Mouse (Mus musculus): ENCODE data around the gene Hist3h2a. TPM values are rescaled to one million over a fixed set of nuclear protein-coding genes. Genes with fewer than 3 reads are reported as not detected.
A peak's percentile ranks its signal among the peaks of the same experiment; 100 is the strongest.

Gene Hist3h2a
- 10 to 100 TPM; 47.6 to 64.4 TPM for total RNA-seq (2021)
- long read RNA-seq, experiment 1, transcript Hist3h2a-201 (1 exons, 2,146 nt): major isoform, 24 of 24 reads
- long read RNA-seq, experiment 1, partial matches to known transcripts: 0 of 24 reads
- long read RNA-seq, experiment 1, other reads (novel, unspliced or antisense): 0 of 24 reads
- long read RNA-seq, experiment 2, transcript Hist3h2a-201 (1 exons, 2,146 nt): major isoform, 51 of 51 reads
- long read RNA-seq, experiment 2, partial matches to known transcripts: 0 of 51 reads
- long read RNA-seq, experiment 2, other reads (novel, unspliced or antisense): 0 of 51 reads

GRCm38 (mm10) chr11:58954420-58955142 lies at the start of gene Hist3h2a, which contains the start of gene Trim17:
TSS of gene Hist3h2a (plus strand) at chr11:58954685.
TSS of gene Trim17 (plus strand) at chr11:58954685.
- peak; percentile 51 to 57 for DNase-seq (ENCODE audit: low spot score in 2 of 2)

- DNase-seq (ENCODE audit: low spot score in 2 of 2): no peak
Observed at GRCm38 (mm10) chr11:58904838-58905237, 49.6 kb upstream of the Hist3h2a start.

- no peak for DNase-seq (ENCODE audit: low spot score in 2 of 2)
Observed at GRCm38 (mm10) chr11:58913776-58914175, 40.7 kb upstream of the Hist3h2a start.

GRCm38 (mm10) chr11:58914461-58915028 lies 39.9 kb upstream of the Hist3h2a start:
- DNase-seq (ENCODE audit: low spot score in 2 of 2): no peak

- peak in 1 of 2 experiments; percentile 39 for DNase-seq (ENCODE audit: low spot score in 2 of 2)
Observed at GRCm38 (mm10) chr11:58916879-58917744, 37.4 kb upstream of the Hist3h2a start.

- no peak for DNase-seq (ENCODE audit: low spot score in 2 of 2)
Observed at GRCm38 (mm10) chr11:58917745-58918366, 36.6 kb upstream of the Hist3h2a start, which contains the start of gene Btnl10. TSS of gene Btnl10 (plus strand) at chr11:58917908.

GRCm38 (mm10) chr11:58918759-58919158 lies 35.7 kb upstream of the Hist3h2a start:
- no peak for DNase-seq (ENCODE audit: low spot score in 2 of 2)

- no peak for DNase-seq (ENCODE audit: low spot score in 2 of 2)
Observed at GRCm38 (mm10) chr11:58922420-58922819, 32.1 kb upstream of the Hist3h2a start.

- no peak for DNase-seq (ENCODE audit: low spot score in 2 of 2)
Observed at GRCm38 (mm10) chr11:58926651-58927050, 27.8 kb upstream of the Hist3h2a start.

- no peak for DNase-seq (ENCODE audit: low spot score in 2 of 2)
Observed at GRCm38 (mm10) chr11:58927053-58927452, 27.4 kb upstream of the Hist3h2a start.

GRCm38 (mm10) chr11:58927790-58928651 lies 26.5 kb upstream of the Hist3h2a start:
- DNase-seq (ENCODE audit: low spot score in 2 of 2): no peak

GRCm38 (mm10) chr11:58929055-58929454 lies 25.4 kb upstream of the Hist3h2a start:
- DNase-seq (ENCODE audit: low spot score in 2 of 2): no peak

- DNase-seq (ENCODE audit: low spot score in 2 of 2): no peak
Observed at GRCm38 (mm10) chr11:58929641-58930040, 24.8 kb upstream of the Hist3h2a start.

GRCm38 (mm10) chr11:58930254-58930653 lies 24.2 kb upstream of the Hist3h2a start:
- DNase-seq (ENCODE audit: low spot score in 2 of 2): no peak

GRCm38 (mm10) chr11:58931576-58931975 lies 22.9 kb upstream of the Hist3h2a start:
- no peak for DNase-seq (ENCODE audit: low spot score in 2 of 2)

GRCm38 (mm10) chr11:58937909-58938308 lies 16.6 kb upstream of the Hist3h2a start:
- no peak for DNase-seq (ENCODE audit: low spot score in 2 of 2)

GRCm38 (mm10) chr11:58938322-58939087 lies 16.0 kb upstream of the Hist3h2a start, which contains the start of gene Rnf187:
TSS of gene Rnf187 (minus strand) at chr11:58938916.
- DNase-seq (ENCODE audit: low spot score in 2 of 2): peak; percentile 80 to 81

- DNase-seq (ENCODE audit: low spot score in 2 of 2): no peak
Observed at GRCm38 (mm10) chr11:58939088-58939439, 15.4 kb upstream of the Hist3h2a start.

- DNase-seq (ENCODE audit: low spot score in 2 of 2): no peak
Observed at GRCm38 (mm10) chr11:58944136-58944535, 10.3 kb upstream of the Hist3h2a start.

Measured in adrenal gland, postnatal 4 days (tissue).